Mouse (Mus musculus): ENCODE measurements around the gene Olfr229. TPM values are rescaled to one million over a fixed set of nuclear protein-coding genes. Genes with fewer than 3 reads are reported as not detected.
"Not testable (repeated sequence)": the region's sequence is repeated elsewhere in the genome, so short reads cannot be mapped to it uniquely, and the experiment has no call there.

Olfr229 gene
- not detected for total RNA-seq (2022)

GRCm38 (mm10) chr9:39907036-39907435 lies at the start of gene Olfr229:
Gene Olfr229, plus strand, starts transcription at chr9:39907336.
- no peak for DNase-seq (ENCODE audit: low spot score in 2 of 2)

GRCm38 (mm10) chr9:39866122-39866521 lies 41.0 kb upstream of the Olfr229 start, which contains the start of gene Olfr972:
Gene Olfr972, plus strand, starts transcription at chr9:39866422.
- DNase-seq (ENCODE audit: low spot score in 2 of 2) = no peak

GRCm38 (mm10) chr9:39871986-39872385 lies 35.1 kb upstream of the Olfr229 start:
- DNase-seq (ENCODE audit: low spot score in 2 of 2) = not testable (repeated sequence)

GRCm38 (mm10) chr9:39877541-39878396 lies 29.4 kb upstream of the Olfr229 start:
- not testable (repeated sequence) for DNase-seq (ENCODE audit: low spot score in 2 of 2)

- DNase-seq (ENCODE audit: low spot score in 2 of 2) = no peak
Observed at GRCm38 (mm10) chr9:39905106-39905505, 2.0 kb upstream of the Olfr229 start.

GRCm38 (mm10) chr9:39909939-39910338 lies 2.8 kb downstream of the Olfr229 start:
- no peak for DNase-seq (ENCODE audit: low spot score in 2 of 2)

GRCm38 (mm10) chr9:39927975-39928836 lies 21.1 kb downstream of the Olfr229 start:
- DNase-seq (ENCODE audit: low spot score in 2 of 2) = not testable (repeated sequence)

- not testable (repeated sequence) for DNase-seq (ENCODE audit: low spot score in 2 of 2)
Observed at GRCm38 (mm10) chr9:39928837-39929236, 21.7 kb downstream of the Olfr229 start.

GRCm38 (mm10) chr9:39937201-39937600 lies 30.1 kb downstream of the Olfr229 start, which contains the start of gene Olfr974:
Gene Olfr974, plus strand, starts transcription at chr9:39937501.
- DNase-seq (ENCODE audit: low spot score in 2 of 2) = no peak

GRCm38 (mm10) chr9:39951946-39952345 lies 44.8 kb downstream of the Olfr229 start, which contains the start of gene Olfr975:
Gene Olfr975, minus strand, starts transcription at chr9:39952046.
- no peak for DNase-seq (ENCODE audit: low spot score in 2 of 2)

- DNase-seq (ENCODE audit: low spot score in 2 of 2) = not testable (repeated sequence)
Observed at GRCm38 (mm10) chr9:39961033-39961432, 53.9 kb downstream of the Olfr229 start, which contains the start of gene Olfr976. Gene Olfr976, minus strand, starts transcription at chr9:39961133.

Other genes with a start within 250 kb of the Olfr229 start
- not detected for gene Olfr963, start 240.1 kb upstream of the Olfr229 start, total RNA-seq (2022)
- not detected for gene Olfr149, start 200.2 kb upstream of the Olfr229 start, total RNA-seq (2022)
- gene Olfr965, start 196.0 kb upstream of the Olfr229 start, total RNA-seq (2022) = not detected
- gene Olfr150, start 176.4 kb upstream of the Olfr229 start, total RNA-seq (2022) = not detected
- gene Olfr967, start 161.1 kb upstream of the Olfr229 start, total RNA-seq (2022) = under 1 TPM in 1 of 4 experiments, not detected in 3; 0.30 TPM
- gene Olfr968, start 124.1 kb upstream of the Olfr229 start, total RNA-seq (2022) = not detected
- not detected for gene Olfr969, start 116.4 kb upstream of the Olfr229 start, total RNA-seq (2022)
- gene Olfr970, start 98.5 kb upstream of the Olfr229 start, total RNA-seq (2022) = not detected
- gene Olfr971, start 70.5 kb upstream of the Olfr229 start, total RNA-seq (2022) = not detected
- not detected for gene Olfr972, start 40.9 kb upstream of the Olfr229 start, total RNA-seq (2022)
- not detected for gene Olfr974, start 30.2 kb downstream of the Olfr229 start, total RNA-seq (2022)
- gene Olfr975, start 44.7 kb downstream of the Olfr229 start, total RNA-seq (2022) = not detected
- gene Olfr976, start 53.8 kb downstream of the Olfr229 start, total RNA-seq (2022) = not detected
- gene Olfr978, start 84.8 kb downstream of the Olfr229 start, total RNA-seq (2022) = not detected
- gene Olfr979, start 96.1 kb downstream of the Olfr229 start, total RNA-seq (2022) = not detected
- gene Olfr980, start 102.2 kb downstream of the Olfr229 start, total RNA-seq (2022) = not detected
- not detected for gene Olfr981, start 114.1 kb downstream of the Olfr229 start, total RNA-seq (2022)
- gene Olfr982, start 166.5 kb downstream of the Olfr229 start, total RNA-seq (2022) = not detected
- not detected for gene Olfr983, start 186.3 kb downstream of the Olfr229 start, total RNA-seq (2022)
- gene Olfr984, start 206.9 kb downstream of the Olfr229 start, total RNA-seq (2022) = not detected
- not detected for gene Olfr985, start 222.8 kb downstream of the Olfr229 start, total RNA-seq (2022)
- not detected for gene Tmem225, start 240.8 kb downstream of the Olfr229 start, total RNA-seq (2022)